ENCODE assay signal across 8 mouse cellular contexts in the genomic region with DNA sequence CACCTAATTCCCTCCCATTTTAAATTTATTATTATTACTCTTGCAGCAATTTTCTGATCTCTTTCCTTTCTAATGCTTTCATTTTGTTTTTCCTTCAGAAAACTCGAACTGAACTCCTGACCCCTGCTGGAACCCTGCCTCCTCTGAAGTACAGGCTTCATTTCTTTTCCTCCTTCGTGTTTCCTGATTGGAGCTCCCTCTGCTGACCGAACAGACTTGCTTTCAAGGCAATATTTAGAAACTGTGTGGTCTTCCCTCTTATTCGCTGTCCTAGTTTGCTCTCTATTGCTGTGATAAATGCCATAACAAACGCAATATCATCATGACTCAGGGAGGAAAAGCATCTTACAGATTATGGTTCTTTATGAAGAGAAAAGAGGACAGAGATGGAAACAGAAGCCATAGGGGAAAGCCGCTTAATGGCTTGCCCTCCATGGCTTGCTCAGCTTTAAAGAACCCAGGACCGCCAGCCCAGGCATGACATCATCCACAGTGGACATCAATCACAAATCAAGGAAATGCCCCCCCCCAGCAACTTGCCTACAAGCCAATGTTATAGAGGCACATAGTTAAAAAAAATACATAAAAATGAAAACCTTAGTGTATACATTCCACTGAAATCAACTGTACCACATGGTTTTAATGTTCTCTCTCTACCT.
DNase-seq lines count a peak whose midpoint lies in the region; ATAC-seq and TF ChIP-seq lines count a peak whose summit lies in the region.

No protein-coding gene starts in this region.

- no peak overlapping the region for H3K4me2 ChIP-seq in embryonic facial prominence, embryonic 14.5 days (ENCODE audit: low read depth, low read length)

- H3K9ac ChIP-seq in embryonic facial prominence, embryonic 14.5 days (ENCODE audit: low read depth, low read length) = no peak overlapping the region

- H3K27ac ChIP-seq in cerebellum, adult 2 months (ENCODE audit: insufficient read depth, low read length) = no peak overlapping the region
- H3K27ac ChIP-seq in embryonic facial prominence, embryonic 14.5 days (replicated peaks; ENCODE audit: low read depth, low read length) = no peak overlapping the region
- H3K27ac ChIP-seq in layer of hippocampus, adult 2 months = no peak overlapping the region

- 38% methylated on average over 7 of the region's 7 CpGs for WGBS in cerebellum, adult 2 months
- WGBS in embryonic facial prominence, embryonic 14.5 days = 38% methylated on average over 7 of the region's 7 CpGs

- no peak overlapping the region for H3K4me3 ChIP-seq in cerebellum, adult 2 months (replicated peaks; ENCODE audit: insufficient read depth, low read depth, low read length)
- no peak overlapping the region for H3K4me3 ChIP-seq in embryonic facial prominence, embryonic 14.5 days (ENCODE audit: low read depth, low read length)
- H3K4me3 ChIP-seq in layer of hippocampus, adult 2 months = no peak overlapping the region
- H3K4me3 ChIP-seq in megakaryocyte, embryonic 14.5 days (replicated peaks) = peak overlapping the region; percentile 10

- no peak for ATAC-seq in embryonic facial prominence, embryonic 14.5 days (ENCODE audit: low read depth)
- peak; percentile 71 to 86 for ATAC-seq in hematopoietic stem cell, adult 5-6 weeks (replicated peaks in 1 of 2; ENCODE audit: insufficient read depth in 1 of 2, low FRiP score in 2 of 2, low TSS enrichment in 1 of 2, low read depth in 1 of 2, poor library complexity in 2 of 2, severe bottlenecking in 2 of 2)

- H3K27me3 ChIP-seq in cerebellum, adult 2 months (ENCODE audit: control insufficient read depth, insufficient read depth, low read length) = no peaks in the 10 kb centered on the region; the same call in 1 of the 2 replicates
- no peaks in the 10 kb centered on the region for H3K27me3 ChIP-seq in embryonic facial prominence, embryonic 14.5 days (replicated peaks; ENCODE audit: control insufficient read depth, insufficient read depth, low read length)
- H3K27me3 ChIP-seq in megakaryocyte, embryonic 14.5 days (replicated peaks) = no peaks in the 10 kb centered on the region

- no peak for TF ChIP-seq POLR2A in cerebellum, adult 2 months (IDR thresholded peaks at IDR 0.05; ENCODE audit: borderline replicate concordance, insufficient read depth, low read length)

- no peaks in the 10 kb centered on the region for H3K9me3 ChIP-seq in embryonic facial prominence, embryonic 14.5 days (ENCODE audit: control insufficient read depth, low read length)
- no peaks in the 10 kb centered on the region for H3K9me3 ChIP-seq in megakaryocyte, embryonic 14.5 days

- no peaks in the 10 kb centered on the region for H3K36me3 ChIP-seq in embryonic facial prominence, embryonic 14.5 days (ENCODE audit: control insufficient read depth, insufficient read depth, low read length)
- H3K36me3 ChIP-seq in megakaryocyte, embryonic 14.5 days (replicated peaks; ENCODE audit: low read length) = no peaks in the 10 kb centered on the region

- DNase-seq in cerebellum, adult 2 months = peak; percentile 19 to 24
- DNase-seq in cerebellum, adult 11-12 months = no peak
- peak; percentile 34 to 40 for DNase-seq in adrenal gland, adult 18-20 months (ENCODE audit: low spot score in 2 of 2)
- DNase-seq in embryonic facial prominence, embryonic 14.5 days (ENCODE audit: low spot score) = peak; percentile 89
- DNase-seq in layer of hippocampus, adult 2 months (ENCODE audit: low spot score in 2 of 2) = peak in 1 of 2 experiments; percentile 51
- DNase-seq in right cerebral cortex, postnatal 25 days = peak; percentile 21

- peak; percentile 46; the same call in 1 of the 2 replicates for TF ChIP-seq CTCF in cerebellum, adult 2 months (IDR thresholded peaks at IDR 0.05; ENCODE audit: borderline replicate concordance, insufficient read depth, low read depth, low read length)
- TF ChIP-seq CTCF in layer of hippocampus, adult 2 months (conservative IDR thresholded peaks at IDR 0.05) = peak; percentile 85

- H3K4me1 ChIP-seq in cerebellum, adult 2 months (ENCODE audit: control insufficient read depth, insufficient read depth, low read length) = no peaks in the 10 kb centered on the region
- H3K4me1 ChIP-seq in embryonic facial prominence, embryonic 14.5 days (ENCODE audit: control insufficient read depth, insufficient read depth, low read length) = peaks cover 3% of the 10 kb centered on the region; the same call in 1 of the 2 replicates
- peaks cover 21% of the 10 kb centered on the region for H3K4me1 ChIP-seq in megakaryocyte, embryonic 14.5 days
